Mouse (Mus musculus): ENCODE measurements around the gene Rgs4. TPM values are rescaled to one million over a fixed set of nuclear protein-coding genes. Genes with fewer than 3 reads are reported as not detected.

Rgs4 gene
- total RNA-seq (2012; rRNA removed) = 0.05 and 1.1 TPM in 2 replicates

GRCm38 (mm10) chr1:169747473-169747872 is at the start of gene Rgs4:
Gene Rgs4 (minus strand): TSS chr1:169747642.
- no peak within 1 kb of the TSS for H3K9ac ChIP-seq (ENCODE audit: insufficient read depth, low read depth, low read length, poor library complexity, severe bottlenecking)
- in situ Hi-C loops (cut with MboI; ENCODE audit: low sequenced_read_pairs in 2 of 2, unreplicated experiment in 2 of 2) = no loop called here
- no peak within 1 kb of the TSS; a peak in 1 of 4 replicates for H3K4me3 ChIP-seq (ENCODE audit: insufficient read depth in 1 of 2, low read depth in 1 of 2, low read length in 2 of 2, poor library complexity in 1 of 2, severe bottlenecking in 1 of 2)
- DNase-seq (ENCODE audit: low read depth, low spot score) = no peak
- no peak for TF ChIP-seq ZNF384 (IDR thresholded peaks at IDR 0.05; ENCODE audit: low read depth, low read length)
- no peak for TF ChIP-seq MAFK (IDR thresholded peaks at IDR 0.05; ENCODE audit: insufficient read depth, low read depth, low read length)
- TF ChIP-seq ZC3H11A (IDR thresholded peaks at IDR 0.05; ENCODE audit: borderline replicate concordance, low read depth, low read length) = no peak
- TF ChIP-seq CHD2 (IDR thresholded peaks at IDR 0.05; ENCODE audit: low read depth, low read length) = no peak
- TF ChIP-seq HCFC1 (IDR thresholded peaks at IDR 0.05; ENCODE audit: borderline replicate concordance, insufficient read depth, low read length) = no peak
- H3K27ac ChIP-seq (ENCODE audit: insufficient read depth, low read depth, low read length, poor library complexity, severe bottlenecking) = no peak within 1 kb of the TSS
- H3K9me3 ChIP-seq (ENCODE audit: control insufficient read depth, insufficient read depth, low read depth, low read length) = no peaks in the 10 kb centered on the region
- H3K4me1 ChIP-seq (ENCODE audit: control insufficient read depth in 2 of 2, insufficient read depth in 2 of 2, low read length in 2 of 2, poor library complexity in 1 of 2) = no peaks in the 10 kb centered on the region
- H3K36me3 ChIP-seq (ENCODE audit: control insufficient read depth, insufficient read depth, low read length, poor library complexity, severe bottlenecking) = no peaks in the 10 kb centered on the region

DNA sequence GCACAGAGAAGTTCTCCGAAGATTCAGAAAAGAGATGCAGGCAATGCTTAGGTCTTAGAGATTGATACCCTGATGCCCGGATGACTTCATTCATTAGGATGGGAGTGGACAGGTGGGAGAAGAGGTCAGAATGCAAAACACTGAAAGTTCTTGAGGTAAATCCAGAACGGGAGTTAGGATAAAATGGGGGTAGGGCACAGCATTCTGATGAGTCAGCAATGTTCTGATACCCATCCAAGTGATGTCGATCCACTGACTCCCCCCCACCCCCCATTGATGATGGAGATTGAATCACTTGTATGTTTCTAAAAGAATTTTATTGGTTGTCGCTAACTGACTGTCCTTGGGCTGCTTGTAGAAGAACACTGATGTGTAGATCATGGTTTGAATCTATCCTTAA is 45.0 kb upstream of the Rgs4 start:
- in situ Hi-C loops (cut with MboI; ENCODE audit: low sequenced_read_pairs in 2 of 2, unreplicated experiment in 2 of 2) = no loop called here
- Histone ChIP-seq H3K9me3 (ENCODE audit: control insufficient read depth, insufficient read depth, low read depth, low read length) (no peaks in the 10 kb centered on the region), H3K9ac (ENCODE audit: insufficient read depth, low read depth, low read length, poor library complexity, severe bottlenecking) (no peak overlapping the region), H3K4me1 (ENCODE audit: control insufficient read depth in 2 of 2, insufficient read depth in 2 of 2, low read length in 2 of 2, poor library complexity in 1 of 2) (no peaks in the 10 kb centered on the region), H3K4me3 (ENCODE audit: insufficient read depth in 1 of 2, low read depth in 1 of 2, low read length in 2 of 2, poor library complexity in 1 of 2, severe bottlenecking in 1 of 2) (no peak overlapping the region), H3K36me3 (ENCODE audit: control insufficient read depth, insufficient read depth, low read length, poor library complexity, severe bottlenecking) (no peaks in the 10 kb centered on the region), H3K27ac (ENCODE audit: insufficient read depth, low read depth, low read length, poor library complexity, severe bottlenecking) (no peak overlapping the region)
- TF ChIP-seq MAFK (IDR thresholded peaks at IDR 0.05; ENCODE audit: insufficient read depth, low read depth, low read length) (peak; percentile 55; the same call in 1 of the 2 replicates), ZNF384 (IDR thresholded peaks at IDR 0.05; ENCODE audit: low read depth, low read length) (no peak), CHD2 (IDR thresholded peaks at IDR 0.05; ENCODE audit: low read depth, low read length) (no peak), HCFC1 (IDR thresholded peaks at IDR 0.05; ENCODE audit: borderline replicate concordance, insufficient read depth, low read length) (no peak)
- DNase-seq (ENCODE audit: low read depth, low spot score) = no peak

DNA sequence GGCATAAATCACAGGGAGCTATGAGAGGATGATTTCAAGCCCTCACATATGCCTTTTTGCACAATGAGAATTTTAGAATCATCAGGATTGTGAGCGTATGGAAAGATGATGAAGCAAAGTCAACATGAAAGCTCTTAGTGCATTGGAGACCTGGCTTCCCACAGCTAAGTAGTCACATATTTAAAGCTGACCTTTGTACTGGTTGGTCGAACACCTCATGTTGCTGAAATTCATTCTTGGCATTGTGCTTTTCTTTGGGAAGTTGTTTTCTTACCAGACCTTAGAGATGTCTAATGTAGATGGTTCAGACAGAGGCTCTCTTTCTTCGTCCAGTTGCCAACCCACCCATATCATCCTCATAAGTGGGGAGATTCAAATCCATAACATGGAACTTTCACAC is 38.5 kb upstream of the Rgs4 start:
- no peaks in the 10 kb centered on the region for H3K4me1 ChIP-seq (ENCODE audit: control insufficient read depth in 2 of 2, insufficient read depth in 2 of 2, low read length in 2 of 2, poor library complexity in 1 of 2)
- in situ Hi-C loops (cut with MboI; ENCODE audit: low sequenced_read_pairs in 2 of 2, unreplicated experiment in 2 of 2) = no loop called here
- H3K27ac ChIP-seq (ENCODE audit: insufficient read depth, low read depth, low read length, poor library complexity, severe bottlenecking) = no peak overlapping the region
- no peaks in the 10 kb centered on the region for H3K36me3 ChIP-seq (ENCODE audit: control insufficient read depth, insufficient read depth, low read length, poor library complexity, severe bottlenecking)
- H3K4me3 ChIP-seq (ENCODE audit: insufficient read depth in 1 of 2, low read depth in 1 of 2, low read length in 2 of 2, poor library complexity in 1 of 2, severe bottlenecking in 1 of 2) = no peak overlapping the region
- H3K9me3 ChIP-seq (ENCODE audit: control insufficient read depth, insufficient read depth, low read depth, low read length) = no peaks in the 10 kb centered on the region
- DNase-seq (ENCODE audit: low read depth, low spot score) = no peak
- no peak overlapping the region for H3K9ac ChIP-seq (ENCODE audit: insufficient read depth, low read depth, low read length, poor library complexity, severe bottlenecking)
- TF ChIP-seq MAFK (IDR thresholded peaks at IDR 0.05; ENCODE audit: insufficient read depth, low read depth, low read length) = no peak
- TF ChIP-seq ZNF384 (IDR thresholded peaks at IDR 0.05; ENCODE audit: low read depth, low read length) = no peak
- no peak for TF ChIP-seq ZC3H11A (IDR thresholded peaks at IDR 0.05; ENCODE audit: borderline replicate concordance, low read depth, low read length)
- no peak for TF ChIP-seq CHD2 (IDR thresholded peaks at IDR 0.05; ENCODE audit: low read depth, low read length)
- no peak for TF ChIP-seq HCFC1 (IDR thresholded peaks at IDR 0.05; ENCODE audit: borderline replicate concordance, insufficient read depth, low read length)

- TF ChIP-seq MAFK (IDR thresholded peaks at IDR 0.05; ENCODE audit: insufficient read depth, low read depth, low read length) (no peak), CHD2 (IDR thresholded peaks at IDR 0.05; ENCODE audit: low read depth, low read length) (no peak)
These were observed 29.1 kb upstream of the Rgs4 start for GRCm38 (mm10) chr1:169776566-169776965.

GRCm38 (mm10) chr1:169764619-169764955 is 17.1 kb upstream of the Rgs4 start:
- Histone ChIP-seq H3K36me3 (ENCODE audit: control insufficient read depth, insufficient read depth, low read length, poor library complexity, severe bottlenecking) (no peaks in the 10 kb centered on the region), H3K4me3 (ENCODE audit: insufficient read depth in 1 of 2, low read depth in 1 of 2, low read length in 2 of 2, poor library complexity in 1 of 2, severe bottlenecking in 1 of 2) (no peak overlapping the region), H3K4me1 (ENCODE audit: control insufficient read depth in 2 of 2, insufficient read depth in 2 of 2, low read length in 2 of 2, poor library complexity in 1 of 2) (no peaks in the 10 kb centered on the region), H3K27ac (ENCODE audit: insufficient read depth, low read depth, low read length, poor library complexity, severe bottlenecking) (no peak overlapping the region), H3K9ac (ENCODE audit: insufficient read depth, low read depth, low read length, poor library complexity, severe bottlenecking) (no peak overlapping the region), H3K9me3 (ENCODE audit: control insufficient read depth, insufficient read depth, low read depth, low read length) (no peaks in the 10 kb centered on the region)
- in situ Hi-C loops (cut with MboI; ENCODE audit: low sequenced_read_pairs in 2 of 2, unreplicated experiment in 2 of 2) = no loop called here
- TF ChIP-seq HCFC1 (IDR thresholded peaks at IDR 0.05; ENCODE audit: borderline replicate concordance, insufficient read depth, low read length) (no peak), CHD2 (IDR thresholded peaks at IDR 0.05; ENCODE audit: low read depth, low read length) (no peak), MAFK (IDR thresholded peaks at IDR 0.05; ENCODE audit: insufficient read depth, low read depth, low read length) (no peak), ZC3H11A (IDR thresholded peaks at IDR 0.05; ENCODE audit: borderline replicate concordance, low read depth, low read length) (no peak), ZNF384 (IDR thresholded peaks at IDR 0.05; ENCODE audit: low read depth, low read length) (no peak)
- DNase-seq (ENCODE audit: low read depth, low spot score) = no peak

More at GRCm38 (mm10) chr1:169776566-169776965, 29.1 kb upstream of the Rgs4 start:
- no peaks in the 10 kb centered on the region for H3K4me1 ChIP-seq (ENCODE audit: control insufficient read depth in 2 of 2, insufficient read depth in 2 of 2, low read length in 2 of 2, poor library complexity in 1 of 2)
- no peak overlapping the region for H3K9ac ChIP-seq (ENCODE audit: insufficient read depth, low read depth, low read length, poor library complexity, severe bottlenecking)
- in situ Hi-C loops (cut with MboI; ENCODE audit: low sequenced_read_pairs in 2 of 2, unreplicated experiment in 2 of 2) = no loop called here
- no peak for DNase-seq (ENCODE audit: low read depth, low spot score)
- H3K36me3 ChIP-seq (ENCODE audit: control insufficient read depth, insufficient read depth, low read length, poor library complexity, severe bottlenecking) = no peaks in the 10 kb centered on the region
- H3K9me3 ChIP-seq (ENCODE audit: control insufficient read depth, insufficient read depth, low read depth, low read length) = no peaks in the 10 kb centered on the region
- H3K27ac ChIP-seq (ENCODE audit: insufficient read depth, low read depth, low read length, poor library complexity, severe bottlenecking) = no peak overlapping the region
- H3K4me3 ChIP-seq (ENCODE audit: insufficient read depth in 1 of 2, low read depth in 1 of 2, low read length in 2 of 2, poor library complexity in 1 of 2, severe bottlenecking in 1 of 2) = no peak overlapping the region

All from ES-E14 (cell line).